Mouse (Mus musculus): ENCODE measurements at regions not wholly inside any gene's neighbourhood (a gene's known extent, or its start where the extent isn't known, plus 50 kb on each side); places are given as distances from the start of the nearest gene placed in this dataset.

DNA sequence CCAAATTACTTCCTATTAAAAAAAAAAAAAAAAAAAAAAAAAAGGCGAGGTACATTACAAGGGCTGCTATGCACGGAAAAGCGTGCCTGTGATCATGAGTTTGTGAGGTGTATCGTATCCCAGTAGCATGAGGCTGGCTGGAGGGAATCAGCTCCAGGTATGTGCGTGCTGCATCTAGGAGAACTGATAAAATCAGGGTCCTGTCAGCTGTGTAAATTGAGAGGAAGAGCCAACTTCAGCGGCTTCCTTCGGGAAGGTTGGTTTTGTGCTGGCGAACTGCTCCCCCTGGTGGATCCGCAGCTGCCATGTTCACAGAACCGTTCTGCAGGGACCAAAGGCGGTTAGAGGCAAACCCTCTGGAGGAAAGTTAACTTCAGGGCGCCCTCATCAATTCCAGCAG lies 60.8 kb upstream of the Gm10295 start:
- DNase-seq (ENCODE audit: extremely low spot score) = peak; percentile 83

- peak; percentile 70 for DNase-seq (ENCODE audit: extremely low spot score)
These were observed 60.2 kb upstream of the Gm10295 start for GRCm38 (mm10) chr7:71411293-71412011.

DNA sequence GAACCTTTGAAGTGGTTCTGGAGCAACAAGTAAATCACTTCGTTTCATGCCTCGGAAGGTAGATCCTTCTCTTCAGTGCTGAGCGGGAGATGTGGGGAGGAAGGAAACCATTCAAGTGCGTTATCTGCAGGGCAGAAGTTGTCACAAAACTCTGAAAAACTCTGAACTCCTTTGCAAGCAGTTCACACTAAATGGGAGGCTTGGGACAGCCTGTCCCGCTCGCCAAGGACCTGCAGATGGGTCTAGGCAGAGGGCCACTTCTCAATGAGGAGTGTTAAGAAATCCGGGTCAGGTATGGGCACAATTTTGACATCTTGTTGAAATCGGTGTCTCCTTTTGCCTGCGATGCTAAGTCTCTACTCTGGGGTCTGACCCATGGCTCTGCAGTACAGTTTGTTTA lies 58.6 kb upstream of the Gm10295 start:
- no peak for DNase-seq (ENCODE audit: extremely low spot score)

GRCm38 (mm10) chr7:71409061-71409460 lies 57.8 kb upstream of the Gm10295 start:
- no peak for DNase-seq (ENCODE audit: extremely low spot score)

DNA sequence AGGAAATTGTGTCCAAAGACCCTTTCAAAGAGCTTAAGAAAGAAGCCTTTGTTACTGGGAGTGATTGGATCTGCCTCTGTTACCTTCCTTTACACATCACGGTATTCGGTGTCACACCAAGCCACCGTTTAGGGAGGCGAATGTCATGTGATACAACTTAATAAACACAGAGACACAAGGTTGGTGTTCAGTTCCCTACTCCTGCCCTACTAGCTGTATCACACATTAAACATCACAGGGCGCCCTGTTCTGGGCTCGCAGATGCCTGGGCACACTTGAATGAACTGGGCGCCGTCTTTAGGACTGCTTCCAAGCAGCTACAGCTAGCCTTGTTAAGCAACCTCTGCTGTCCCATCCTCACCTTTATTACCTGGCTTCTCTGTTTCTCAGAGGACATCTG lies 55.0 kb upstream of the Gm10295 start:
- no peak for DNase-seq (ENCODE audit: extremely low spot score)

Data from embryo, embryonic 9.5 days (tissue).